Mouse (Mus musculus): ENCODE results near the gene Gm5148. TPM values are rescaled to one million over a fixed set of nuclear protein-coding genes. Genes with fewer than 3 reads are reported as not detected.

The Gm5148 gene
- polyA plus RNA-seq, 1 experiment from 2014 or later = 5.8 TPM

- ATAC-seq (ENCODE audit: borderline replicate concordance, extremely low read depth, low FRiP score, low TSS enrichment) = no peak
- Histone ChIP-seq H3K4me3 (no peak overlapping the region), H3K36me3 (no peaks in the 10 kb centered on the region), H3K9ac (no peak overlapping the region), H3K9me3 (no peaks in the 10 kb centered on the region), H3K27ac (no peak overlapping the region), H3K4me2 (no peak overlapping the region), H3K27me3 (peaks cover 23% of the 10 kb centered on the region; the same call in 1 of the 2 replicates), H3K4me1 (peaks cover 46% of the 10 kb centered on the region)
- WGBS = 39% methylated on average over 6 of the region's 6 CpGs
Observed at GRCm38 (mm10) chr3:37735166-37735565, 10.9 kb upstream of the Gm5148 start.

DNA sequence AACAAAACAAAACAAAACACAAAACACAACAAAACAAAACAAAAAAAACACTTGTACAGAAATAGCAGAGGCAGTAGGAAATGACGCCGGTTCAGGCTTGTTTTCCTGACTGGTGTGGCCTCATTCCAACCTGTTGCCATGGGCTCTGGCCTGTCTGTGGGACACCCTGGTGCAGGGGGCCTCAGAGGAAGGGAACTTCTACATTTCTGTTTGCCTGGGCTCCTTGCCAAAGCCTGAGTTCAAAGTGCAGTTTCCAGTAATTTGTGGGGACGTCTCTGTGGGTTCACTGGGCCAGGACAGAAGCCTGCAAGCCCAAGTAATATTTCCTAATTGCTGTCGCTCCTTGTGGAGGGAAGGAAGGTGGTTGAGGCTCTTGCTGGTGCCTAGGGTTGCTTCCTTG is 4.9 kb upstream of the Gm5148 start:
- H3K4me1 ChIP-seq = peaks cover 44% of the 10 kb centered on the region
- ATAC-seq (ENCODE audit: borderline replicate concordance, extremely low read depth, low FRiP score, low TSS enrichment) = no peak
- WGBS = 10% methylated on average over 4 of the region's 4 CpGs
- H3K36me3 ChIP-seq = no peaks in the 10 kb centered on the region
- H3K9ac ChIP-seq = no peak overlapping the region
- no peak overlapping the region for H3K4me3 ChIP-seq
- peaks cover 20% of the 10 kb centered on the region; the same call in 1 of the 2 replicates for H3K27me3 ChIP-seq
- no peaks in the 10 kb centered on the region for H3K9me3 ChIP-seq
- peak overlapping the region; percentile 5; the same call in 1 of the 2 replicates for H3K27ac ChIP-seq
- H3K4me2 ChIP-seq = no peak overlapping the region

DNA sequence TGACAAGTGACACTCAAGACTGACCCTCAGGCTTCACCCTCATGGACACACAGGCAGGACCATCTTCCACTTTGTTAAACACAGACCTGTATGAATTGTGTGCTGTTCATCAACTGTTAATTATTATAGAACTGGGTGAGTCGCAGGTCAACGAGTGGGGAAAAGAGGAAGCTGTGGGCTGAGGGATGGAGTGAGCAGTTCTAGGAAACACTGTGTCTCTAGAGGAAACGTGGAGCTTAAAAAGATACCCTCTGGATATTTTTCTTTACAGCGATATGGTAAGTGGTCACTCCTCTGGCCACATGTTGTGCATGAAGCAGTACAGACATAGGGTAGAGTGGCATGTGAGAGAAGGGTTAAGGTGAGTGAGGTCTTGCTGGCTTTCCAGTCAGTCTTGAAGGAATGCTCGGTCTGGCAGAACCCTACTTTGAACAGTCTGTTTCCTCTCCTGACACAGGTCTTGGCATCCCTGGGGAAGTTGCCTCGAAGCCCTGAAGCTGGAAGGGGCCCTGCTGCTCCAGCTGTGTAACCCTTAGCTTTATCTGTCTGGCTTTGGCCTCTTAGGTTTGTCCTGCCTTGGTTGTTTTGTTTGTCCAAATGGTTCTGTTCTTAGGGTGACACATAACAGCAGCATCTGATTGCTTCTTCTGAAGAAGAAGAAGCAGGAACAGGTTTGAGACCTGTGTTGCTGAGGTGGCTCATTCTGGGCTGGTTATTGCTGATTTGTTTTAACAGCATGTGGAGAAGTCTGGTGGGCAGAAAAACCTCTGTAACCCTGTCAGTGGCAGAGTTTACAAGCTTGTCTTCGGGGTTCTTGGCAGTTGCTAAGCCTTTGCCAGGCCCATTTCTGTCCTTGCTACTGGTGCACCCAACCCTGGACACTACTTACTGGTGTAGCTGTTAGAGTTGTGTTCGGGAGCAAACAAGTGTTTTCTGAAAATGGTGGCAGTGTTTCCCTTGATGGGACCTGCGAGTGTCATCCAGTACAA is 4.1 kb upstream of the Gm5148 start:
- no peak overlapping the region for H3K27ac ChIP-seq
- no peak overlapping the region for H3K4me3 ChIP-seq
- peaks cover 24% of the 10 kb centered on the region; the same call in 1 of the 2 replicates for H3K27me3 ChIP-seq
- H3K9ac ChIP-seq = no peak overlapping the region
- peaks cover 42% of the 10 kb centered on the region for H3K4me1 ChIP-seq
- H3K36me3 ChIP-seq = no peaks in the 10 kb centered on the region
- WGBS = 63% methylated on average over 9 of the region's 9 CpGs
- no peak overlapping the region for H3K4me2 ChIP-seq
- no peak for ATAC-seq (ENCODE audit: borderline replicate concordance, extremely low read depth, low FRiP score, low TSS enrichment)
- H3K9me3 ChIP-seq = no peaks in the 10 kb centered on the region

DNA sequence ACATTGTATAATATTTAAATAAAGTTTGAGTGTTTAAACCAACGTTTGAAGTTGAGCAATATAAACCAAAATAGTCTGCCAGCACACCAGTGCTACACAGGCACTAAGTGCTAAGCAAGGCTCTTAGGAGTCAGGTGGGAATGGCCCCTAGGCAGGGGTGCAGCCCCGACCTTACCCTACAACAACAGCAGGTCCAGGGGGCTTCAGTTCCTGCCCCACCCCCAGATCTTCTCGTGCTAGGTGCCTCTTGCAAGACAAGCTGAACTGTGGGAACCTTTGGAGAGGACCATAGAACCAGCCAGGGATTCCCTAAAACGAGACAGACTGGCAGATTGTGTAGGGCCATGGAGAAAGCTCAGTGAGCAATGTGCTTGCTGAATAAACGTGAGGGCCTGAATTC is 3.1 kb upstream of the Gm5148 start:
- no peak overlapping the region for H3K27ac ChIP-seq
- H3K4me1 ChIP-seq = peaks cover 48% of the 10 kb centered on the region
- WGBS = 60% methylated on average over 5 of the region's 5 CpGs
- no peak overlapping the region for H3K4me2 ChIP-seq
- ATAC-seq (ENCODE audit: borderline replicate concordance, extremely low read depth, low FRiP score, low TSS enrichment) = no peak
- no peaks in the 10 kb centered on the region for H3K36me3 ChIP-seq
- no peaks in the 10 kb centered on the region for H3K9me3 ChIP-seq
- peaks cover 24% of the 10 kb centered on the region; the same call in 1 of the 2 replicates for H3K27me3 ChIP-seq
- no peak overlapping the region for H3K9ac ChIP-seq
- no peak overlapping the region for H3K4me3 ChIP-seq

DNA sequence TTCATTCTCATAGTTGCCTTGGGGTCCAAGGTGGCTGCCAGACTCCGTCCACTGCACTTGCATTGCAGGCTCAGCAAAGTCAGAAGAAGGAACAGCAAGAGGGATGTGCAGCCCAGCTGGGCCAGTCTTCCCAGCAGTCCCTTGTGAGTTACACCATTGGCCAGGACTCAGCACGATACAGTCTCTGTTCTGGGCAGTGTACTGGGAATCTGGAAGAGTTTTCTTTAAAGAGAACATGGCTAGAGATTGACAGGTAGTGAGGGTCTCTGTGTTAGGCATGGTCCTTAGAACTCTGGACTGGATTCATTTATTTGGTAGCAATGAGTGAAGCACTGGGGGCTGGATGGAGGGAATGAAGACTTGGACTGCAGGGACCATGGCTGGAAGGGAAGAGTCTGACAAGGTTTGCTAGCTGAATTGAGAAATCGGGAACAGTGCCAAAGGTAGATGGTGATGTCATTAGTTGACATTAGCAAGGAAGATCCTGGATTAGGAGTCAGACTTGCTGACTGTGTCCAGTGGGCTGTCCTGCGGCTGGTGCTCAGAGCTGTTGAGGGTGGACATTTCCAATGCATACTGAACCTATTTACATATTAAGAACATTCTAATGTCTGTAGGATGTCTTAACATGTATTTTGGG is 2.3 kb upstream of the Gm5148 start:
- no peak overlapping the region for H3K27ac ChIP-seq
- H3K4me3 ChIP-seq = no peak overlapping the region
- H3K36me3 ChIP-seq = no peaks in the 10 kb centered on the region
- 73% methylated on average over 4 of the region's 4 CpGs for WGBS
- H3K9me3 ChIP-seq = no peaks in the 10 kb centered on the region
- ATAC-seq (ENCODE audit: borderline replicate concordance, extremely low read depth, low FRiP score, low TSS enrichment) = no peak
- no peak overlapping the region for H3K9ac ChIP-seq
- peaks cover 18% of the 10 kb centered on the region; the same call in 1 of the 2 replicates for H3K27me3 ChIP-seq
- H3K4me1 ChIP-seq = peaks cover 49% of the 10 kb centered on the region
- no peak overlapping the region for H3K4me2 ChIP-seq

DNA sequence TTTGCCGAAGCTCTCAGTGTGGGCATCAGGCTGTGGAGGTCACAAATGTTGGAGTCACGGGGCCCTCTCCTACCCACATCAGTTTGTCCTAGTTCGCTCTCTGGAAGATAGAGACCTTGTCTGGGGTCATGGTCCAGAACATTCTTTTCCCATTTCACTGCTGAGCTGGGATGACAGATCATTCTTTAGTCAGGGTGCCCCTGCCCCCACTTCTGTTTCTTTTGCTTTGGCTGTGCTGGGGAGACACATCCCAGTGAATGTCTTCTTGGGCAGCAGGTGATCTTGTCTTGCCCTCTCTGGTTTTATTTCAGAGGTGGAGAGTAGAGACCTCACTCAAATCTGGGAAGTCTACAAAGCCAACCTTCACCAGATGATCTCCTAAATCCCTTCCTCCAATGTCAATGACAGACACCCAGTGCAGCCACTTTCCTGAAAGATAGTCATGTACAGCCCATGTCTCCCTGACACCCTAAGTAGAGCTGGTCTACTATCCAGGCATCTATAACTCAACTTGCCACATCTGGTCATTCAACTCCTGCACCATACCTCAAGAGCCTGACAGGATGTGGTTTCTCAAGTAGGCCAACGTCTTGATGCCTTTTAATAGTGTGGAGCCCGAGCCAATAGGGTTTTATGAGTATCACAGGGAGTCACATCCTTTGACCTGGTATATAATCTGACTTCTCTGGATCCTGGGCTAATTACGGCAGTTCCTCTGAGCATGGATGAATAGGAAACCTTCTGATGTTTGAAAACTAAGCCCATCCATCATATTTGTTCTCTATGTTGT is 851 bp upstream of the Gm5148 start:
- H3K9ac ChIP-seq = no peak overlapping the region
- no peaks in the 10 kb centered on the region for H3K36me3 ChIP-seq
- no peak for ATAC-seq (ENCODE audit: borderline replicate concordance, extremely low read depth, low FRiP score, low TSS enrichment)
- peaks cover 18% of the 10 kb centered on the region; the same call in 1 of the 2 replicates for H3K27me3 ChIP-seq
- H3K4me3 ChIP-seq = no peak overlapping the region
- peak overlapping the region; percentile 76 for H3K27ac ChIP-seq
- H3K4me1 ChIP-seq = peaks cover 49% of the 10 kb centered on the region
- H3K4me2 ChIP-seq = no peak overlapping the region
- H3K9me3 ChIP-seq = no peaks in the 10 kb centered on the region
- WGBS = 69% methylated on average over 6 of the region's 6 CpGs

- H3K36me3 ChIP-seq = no peaks in the 10 kb centered on the region
- peak overlapping the region; percentile 31 for H3K9ac ChIP-seq
- WGBS = 3% methylated on average over 17 of the region's 17 CpGs
- peaks cover 39% of the 10 kb centered on the region for H3K4me1 ChIP-seq
- peaks cover 18% of the 10 kb centered on the region; the same call in 1 of the 2 replicates for H3K27me3 ChIP-seq
- no peaks in the 10 kb centered on the region for H3K9me3 ChIP-seq
- H3K4me2 ChIP-seq = peak overlapping the region; percentile 50
- H3K27ac ChIP-seq = peak overlapping the region; percentile 94
- H3K4me3 ChIP-seq = peak overlapping the region; percentile 27
- peak; percentile 52 for ATAC-seq (ENCODE audit: borderline replicate concordance, extremely low read depth, low FRiP score, low TSS enrichment)
Observed at GRCm38 (mm10) chr3:37723662-37724170, 574 bp downstream of the Gm5148 start.

DNA sequence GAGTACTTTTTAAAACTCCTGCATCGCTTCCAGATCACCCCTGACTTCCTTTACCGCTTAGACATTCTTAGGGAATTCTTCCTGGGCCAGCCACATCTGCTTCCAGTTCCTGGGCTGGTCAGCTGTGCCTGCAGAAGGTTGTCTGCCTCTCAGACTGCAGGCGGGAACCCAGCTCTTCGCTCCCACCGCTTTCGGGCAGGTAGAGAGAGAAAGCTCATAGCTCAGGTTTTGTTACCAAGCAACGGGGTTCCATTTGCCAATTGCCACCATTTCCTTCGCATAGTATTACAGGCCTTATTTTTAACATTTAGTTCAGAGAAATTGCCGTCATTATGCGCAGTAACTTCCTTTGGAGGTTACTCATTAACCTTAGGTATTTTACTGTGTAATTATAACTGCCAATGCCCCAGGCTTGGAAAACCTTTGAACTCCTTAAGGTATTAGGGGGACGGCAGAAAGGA is 1.2 kb downstream of the Gm5148 start:
- H3K9ac ChIP-seq = peak overlapping the region; percentile 31; the same call in 1 of the 2 replicates
- H3K27ac ChIP-seq = peak overlapping the region; percentile 94
- peaks cover 33% of the 10 kb centered on the region for H3K4me1 ChIP-seq
- H3K4me2 ChIP-seq = peak overlapping the region; percentile 50
- peak overlapping the region; percentile 27 for H3K4me3 ChIP-seq
- H3K9me3 ChIP-seq = no peaks in the 10 kb centered on the region
- no peaks in the 10 kb centered on the region for H3K36me3 ChIP-seq
- H3K27me3 ChIP-seq = peaks cover 18% of the 10 kb centered on the region; the same call in 1 of the 2 replicates
- 15% methylated on average over 11 of the region's 11 CpGs for WGBS
- ATAC-seq (ENCODE audit: borderline replicate concordance, extremely low read depth, low FRiP score, low TSS enrichment) = no peak

DNA sequence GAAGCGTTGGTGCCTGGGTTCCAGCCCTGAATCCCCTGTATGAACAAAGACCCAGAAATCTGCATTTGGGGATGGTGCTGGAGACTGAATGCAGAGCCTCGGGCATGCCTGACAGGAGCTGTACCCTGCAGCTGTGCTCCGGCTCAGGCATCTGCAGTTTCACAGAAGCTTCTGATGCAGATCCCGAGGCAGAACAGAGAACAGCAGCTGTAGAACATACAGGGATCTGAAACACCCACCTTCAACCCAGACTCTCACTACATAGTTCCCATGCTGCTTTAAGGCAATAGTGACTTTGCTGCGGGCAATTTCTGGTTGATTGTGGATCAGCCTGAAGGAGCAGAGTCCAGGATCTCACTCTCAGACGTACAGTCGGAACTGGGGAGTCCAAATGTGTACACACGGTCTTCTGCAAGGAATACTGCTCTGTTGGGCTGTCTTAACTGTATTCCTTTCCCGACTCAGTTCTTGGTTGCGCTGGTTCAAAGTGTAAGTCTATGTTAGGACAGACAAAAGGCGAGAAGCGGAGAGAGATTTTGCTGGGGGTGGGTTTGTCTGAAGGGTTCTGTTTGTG is 1.7 kb downstream of the Gm5148 start:
- 45% methylated on average over 12 of the region's 12 CpGs for WGBS
- H3K4me3 ChIP-seq = peak overlapping the region; percentile 27; the same call in 1 of the 2 replicates
- peaks cover 30% of the 10 kb centered on the region for H3K4me1 ChIP-seq
- H3K36me3 ChIP-seq = no peaks in the 10 kb centered on the region
- no peak for ATAC-seq (ENCODE audit: borderline replicate concordance, extremely low read depth, low FRiP score, low TSS enrichment)
- H3K9ac ChIP-seq = no peak overlapping the region
- H3K27ac ChIP-seq = peak overlapping the region; percentile 94
- H3K9me3 ChIP-seq = no peaks in the 10 kb centered on the region
- peaks cover 18% of the 10 kb centered on the region; the same call in 1 of the 2 replicates for H3K27me3 ChIP-seq
- peak overlapping the region; percentile 50 for H3K4me2 ChIP-seq

GRCm38 (mm10) chr3:37716992-37717391 is 7.3 kb downstream of the Gm5148 start:
- H3K9ac ChIP-seq = no peak overlapping the region
- no peaks in the 10 kb centered on the region for H3K27me3 ChIP-seq
- 49% methylated on average over 2 of the region's 2 CpGs for WGBS
- no peaks in the 10 kb centered on the region for H3K9me3 ChIP-seq
- no peak overlapping the region for H3K4me3 ChIP-seq
- peak overlapping the region; percentile 24; the same call in 1 of the 2 replicates for H3K27ac ChIP-seq
- H3K4me1 ChIP-seq = peaks cover 13% of the 10 kb centered on the region
- H3K36me3 ChIP-seq = no peaks in the 10 kb centered on the region
- H3K4me2 ChIP-seq = no peak overlapping the region
- no peak for ATAC-seq (ENCODE audit: borderline replicate concordance, extremely low read depth, low FRiP score, low TSS enrichment)

GRCm38 (mm10) chr3:37715734-37716133 is 8.6 kb downstream of the Gm5148 start:
- Histone ChIP-seq H3K36me3 (no peaks in the 10 kb centered on the region), H3K9ac (no peak overlapping the region), H3K27ac (no peak overlapping the region), H3K4me2 (no peak overlapping the region), H3K9me3 (no peaks in the 10 kb centered on the region), H3K27me3 (no peaks in the 10 kb centered on the region), H3K4me3 (no peak overlapping the region), H3K4me1 (peaks cover 16% of the 10 kb centered on the region)
- no peak for ATAC-seq (ENCODE audit: borderline replicate concordance, extremely low read depth, low FRiP score, low TSS enrichment)
- 83% methylated on average over 7 of the region's 7 CpGs for WGBS
